Mouse (Mus musculus) midbrain, postnatal 0 days (tissue): ENCODE results near the gene Mthfd1l. TPM values are rescaled to one million over a fixed set of nuclear protein-coding genes. Genes with fewer than 3 reads are reported as not detected.

Source experiments
- ATAC-seq: fragments of 200-750 bp; cut with Nextera tagmentation; 2 replicates; pipeline ENCODE4 v1.8.0; 2017; ENCODE audit warnings: moderate number of reproducible peaks, mild to moderate bottlenecking, moderate TSS enrichment, moderate library complexity; ENCODE audit not compliant: low FRiP score
- DNase-seq: peaks from one replicate; pipeline ENCODE4 v3.0.0-alpha.2; 2015; ENCODE audit warnings: low spot score
- H3K27ac ChIP-seq: fragments of 300-500 bp; sonication (generic); 2 replicates; pipeline ENCODE4 v1.5.1; 2014; ENCODE audit warnings: low read depth, mild to moderate bottlenecking, low read length, mixed read lengths
- H3K27me3 ChIP-seq: fragments of 300-500 bp; sonication (generic); 2 replicates; pipeline ENCODE4 v1.6.1; 2014; ENCODE audit warnings: low read length, control low read depth, mixed read lengths; ENCODE audit not compliant: insufficient read depth
- H3K36me3 ChIP-seq: fragments of 300-500 bp; sonication (generic); 2 replicates; pipeline ENCODE4 v1.6.1; 2014; ENCODE audit warnings: low read length, control low read depth, mixed read lengths; ENCODE audit not compliant: insufficient read depth
- H3K4me1 ChIP-seq: fragments of 300-500 bp; sonication (generic); 2 replicates; pipeline ENCODE4 v1.6.1; 2014; ENCODE audit warnings: mild to moderate bottlenecking, control low read depth, antibody characterized with exemption, low read length, mixed read lengths; ENCODE audit not compliant: insufficient read depth
- H3K4me2 ChIP-seq: fragments of 300-500 bp; sonication (generic); 2 replicates; pipeline ENCODE4 v1.6.1; 2014; ENCODE audit warnings: low read depth, mild to moderate bottlenecking, low read length, mixed read lengths; ENCODE audit not compliant: poor library complexity, severe bottlenecking
- H3K4me3 ChIP-seq: fragments of 300-500 bp; sonication (generic); 2 replicates; pipeline ENCODE4 v1.5.1; 2014; ENCODE audit warnings: low read depth, mild to moderate bottlenecking, low read length, moderate library complexity
- H3K9ac ChIP-seq: fragments of 300-500 bp; sonication (generic); replicated peaks from 2 replicates; pipeline ENCODE4 v1.6.1; 2014; ENCODE audit warnings: mild to moderate bottlenecking, low read length, moderate library complexity, mixed read lengths; ENCODE audit not compliant: poor library complexity, severe bottlenecking
- H3K9me3 ChIP-seq: fragments of 300-500 bp; sonication (generic); 2 replicates; pipeline ENCODE4 v1.6.1; 2016; ENCODE audit warnings: low read length, control low read depth
- CTCF ChIP-seq: IDR thresholded peaks from 2 replicates; pipeline ENCODE4 v1.5.1; 2016; ENCODE audit warnings: antibody characterized with exemption, mild to moderate bottlenecking
- WGBS: fragments of 180-500 bp; shearing (Covaris S2); extraction: QIAGEN DNeasy Blood & Tissue Kit; methylation state at CpG from one replicate; pipeline ENCODE4 v1.1.7; 2014; 5-methylcytosine and 5-hydroxymethylcytosine counted together
- polyA plus RNA-seq: library from polyadenylated mRNA; unstranded; fragments of >200 nt; fragmentation: Nextera tagmentation; extraction: Ambion mirVana; gene quantifications from 2 replicates; pipeline ENCODE4 v1.2.1, GENCODE M21; 2015
- total RNA-seq: library from RNA; depleted of rRNA; stranded (reverse); fragments of >200 nt; gene quantifications from 2 replicates; pipeline ENCODE4 v1.2.3, GENCODE M21; 2014

The Mthfd1l gene
- total and polyA plus RNA-seq, 2 experiments from 2014 or later = 7.9 to 9.2 TPM

DNA sequence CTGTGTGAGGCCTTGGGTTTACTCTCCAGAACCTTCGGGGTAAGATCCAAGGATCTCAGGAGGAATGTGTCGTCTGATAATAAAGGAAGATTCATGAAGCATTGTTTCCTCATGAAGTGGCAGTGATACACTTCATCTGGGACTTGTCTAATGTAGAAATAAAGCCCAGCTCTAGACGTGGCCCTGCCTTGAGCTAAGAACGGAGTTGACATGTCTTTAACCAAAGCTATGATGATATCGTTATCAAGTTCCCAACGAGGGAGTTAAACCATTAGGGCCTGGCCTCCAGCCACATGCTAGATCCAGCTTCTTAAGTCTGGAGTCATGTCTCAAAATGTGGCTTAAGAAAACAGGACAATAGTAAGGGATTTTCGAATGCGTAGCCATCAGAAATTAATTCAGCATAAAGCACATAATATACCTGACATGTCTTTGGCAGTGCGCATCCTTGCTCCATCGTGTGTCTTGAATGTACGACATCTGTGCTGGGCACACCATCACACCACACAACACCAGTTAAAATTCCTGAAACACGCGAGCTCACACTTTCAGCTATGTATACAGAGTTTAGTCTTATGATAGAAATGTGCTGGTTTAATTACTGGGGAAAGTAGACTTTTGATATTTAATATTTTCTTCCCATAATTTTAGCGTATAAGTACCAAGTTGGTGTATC lies 49.8 kb downstream of the Mthfd1l start:
- Histone ChIP-seq H3K9ac (no peak overlapping the region), H3K9me3 (no peaks in the 10 kb centered on the region), H3K36me3 (0 out of 2 replicates have a peak, but pooled peaks cover 2% of the 10 kb centered on the region), H3K4me2 (no peak overlapping the region), H3K4me1 (no peaks in the 10 kb centered on the region), H3K27me3 (no peaks in the 10 kb centered on the region), H3K27ac (no peak overlapping the region), H3K4me3 (no peak overlapping the region)
- no peak for ATAC-seq
- TF ChIP-seq CTCF = no peak
- 86% methylated on average over 14 of the region's 14 CpGs for WGBS
- no peak for DNase-seq

DNA sequence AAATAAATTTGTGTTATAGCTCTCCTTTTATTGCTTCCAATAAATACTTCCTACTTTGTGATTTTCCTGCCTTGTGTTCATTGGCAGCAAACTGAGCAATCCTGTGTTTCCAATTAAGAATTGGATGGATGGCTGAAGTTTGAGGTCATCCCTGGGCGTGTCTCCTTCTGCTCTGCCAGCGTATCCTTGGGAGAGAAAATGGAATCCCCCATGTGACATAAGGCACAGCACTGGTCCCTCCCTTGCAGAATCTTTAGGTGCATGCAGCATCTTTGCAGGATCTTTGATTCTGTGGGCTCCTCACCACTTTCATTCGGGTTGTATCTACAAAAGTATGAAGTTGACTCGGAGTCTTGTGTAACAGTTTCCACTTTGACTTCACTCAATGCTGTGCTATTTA lies 53.7 kb downstream of the Mthfd1l start:
- Histone ChIP-seq H3K36me3 (no peaks in the 10 kb centered on the region), H3K9ac (no peak overlapping the region), H3K27me3 (no peaks in the 10 kb centered on the region), H3K4me2 (no peak overlapping the region), H3K27ac (no peak overlapping the region), H3K4me1 (no peaks in the 10 kb centered on the region), H3K9me3 (no peaks in the 10 kb centered on the region), H3K4me3 (no peak overlapping the region)
- ATAC-seq (no peak), DNase-seq (no peak)
- no peak for TF ChIP-seq CTCF
- WGBS = 97% methylated on average over 4 of the region's 4 CpGs

DNA sequence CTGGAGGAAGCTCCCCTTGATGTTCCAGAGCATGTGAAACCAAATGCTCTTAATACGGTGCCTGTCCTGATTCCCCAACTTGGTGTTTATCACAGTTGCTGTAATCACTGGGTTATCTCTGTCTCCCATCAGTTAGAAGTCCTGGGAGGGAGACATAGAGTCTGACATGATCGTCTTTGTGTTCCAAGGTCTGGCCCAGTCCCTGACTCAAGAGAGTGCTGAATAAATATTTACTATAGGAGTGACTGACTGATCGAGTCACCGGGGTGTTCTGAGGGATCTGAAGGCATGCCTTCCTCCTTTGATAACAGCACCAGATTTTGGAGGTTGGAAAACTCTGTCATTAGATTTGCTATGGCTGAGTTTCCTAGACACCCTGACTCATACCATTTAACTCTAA lies 54.5 kb downstream of the Mthfd1l start:
- no peak for ATAC-seq
- no peak for TF ChIP-seq CTCF
- Histone ChIP-seq H3K4me2 (no peak overlapping the region), H3K9me3 (no peaks in the 10 kb centered on the region), H3K4me1 (no peaks in the 10 kb centered on the region), H3K27ac (no peak overlapping the region), H3K36me3 (no peaks in the 10 kb centered on the region), H3K9ac (no peak overlapping the region), H3K27me3 (no peaks in the 10 kb centered on the region), H3K4me3 (no peak overlapping the region)
- 81% methylated on average over 4 of the region's 4 CpGs for WGBS
- no peak for DNase-seq

DNA sequence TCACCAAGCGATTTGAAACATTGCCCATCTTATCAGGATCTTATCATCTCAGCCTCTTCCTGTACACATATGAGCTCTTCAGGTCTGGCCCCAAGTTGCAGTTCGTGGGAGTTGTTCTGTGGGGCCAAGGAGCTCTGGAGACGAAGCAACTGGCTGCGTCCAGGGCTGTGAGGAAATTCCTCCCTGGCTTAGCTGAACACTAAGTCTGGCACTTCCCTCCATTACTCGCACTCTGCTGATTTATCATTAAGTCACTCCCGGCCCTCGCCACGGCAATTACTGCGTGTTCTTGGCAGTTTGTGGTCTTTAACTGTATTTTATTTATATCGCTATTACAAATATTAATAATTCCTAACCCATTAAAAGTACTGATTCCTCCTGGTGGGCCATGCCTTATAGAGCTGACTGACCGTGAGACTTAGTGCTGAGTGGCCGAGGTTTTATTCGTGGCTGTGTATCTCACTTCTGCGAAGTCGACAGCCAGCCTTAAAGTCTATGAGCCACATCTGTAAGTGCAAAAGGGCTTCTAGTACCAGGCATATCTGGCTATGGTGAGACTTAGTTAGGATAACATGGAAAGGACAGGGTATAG lies 56.0 kb downstream of the Mthfd1l start:
- H3K4me2 ChIP-seq = no peak overlapping the region
- H3K4me1 ChIP-seq = no peaks in the 10 kb centered on the region
- H3K36me3 ChIP-seq = no peaks in the 10 kb centered on the region
- ATAC-seq (no peak), DNase-seq (no peak)
- TF ChIP-seq CTCF = no peak
- no peaks in the 10 kb centered on the region for H3K9me3 ChIP-seq
- no peak overlapping the region for H3K27ac ChIP-seq
- H3K4me3 ChIP-seq = no peak overlapping the region
- H3K9ac ChIP-seq = no peak overlapping the region
- WGBS = 90% methylated on average over 15 of the region's 15 CpGs
- H3K27me3 ChIP-seq = no peaks in the 10 kb centered on the region

DNA sequence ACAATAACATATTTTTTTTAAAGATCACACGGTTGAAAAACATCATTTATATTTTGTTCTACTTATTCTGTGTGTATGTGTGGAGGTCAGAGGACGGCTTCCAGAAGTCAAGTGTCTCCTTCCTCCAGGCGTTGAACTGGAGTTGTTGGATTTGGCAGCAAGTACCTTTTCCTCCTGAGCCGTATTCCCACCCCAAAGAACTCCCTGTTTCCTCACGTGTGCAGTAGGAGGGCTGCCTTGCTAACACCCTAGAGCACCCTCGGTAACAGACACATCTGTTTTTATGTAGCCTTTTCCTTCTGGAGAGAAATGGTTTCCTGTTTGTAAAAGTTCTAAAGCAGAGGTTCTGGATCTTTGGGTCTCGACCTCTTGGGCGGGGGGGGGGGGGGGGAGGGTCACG lies 60.8 kb downstream of the Mthfd1l start:
- H3K4me1 ChIP-seq = no peaks in the 10 kb centered on the region
- no peaks in the 10 kb centered on the region for H3K36me3 ChIP-seq
- H3K9me3 ChIP-seq = no peaks in the 10 kb centered on the region
- 86% methylated on average over 9 of the region's 9 CpGs for WGBS
- no peak for TF ChIP-seq CTCF
- ATAC-seq (no peak), DNase-seq (no peak)
- no peak overlapping the region for H3K4me2 ChIP-seq
- no peaks in the 10 kb centered on the region for H3K27me3 ChIP-seq
- no peak overlapping the region for H3K27ac ChIP-seq
- no peak overlapping the region for H3K9ac ChIP-seq
- H3K4me3 ChIP-seq = no peak overlapping the region

DNA sequence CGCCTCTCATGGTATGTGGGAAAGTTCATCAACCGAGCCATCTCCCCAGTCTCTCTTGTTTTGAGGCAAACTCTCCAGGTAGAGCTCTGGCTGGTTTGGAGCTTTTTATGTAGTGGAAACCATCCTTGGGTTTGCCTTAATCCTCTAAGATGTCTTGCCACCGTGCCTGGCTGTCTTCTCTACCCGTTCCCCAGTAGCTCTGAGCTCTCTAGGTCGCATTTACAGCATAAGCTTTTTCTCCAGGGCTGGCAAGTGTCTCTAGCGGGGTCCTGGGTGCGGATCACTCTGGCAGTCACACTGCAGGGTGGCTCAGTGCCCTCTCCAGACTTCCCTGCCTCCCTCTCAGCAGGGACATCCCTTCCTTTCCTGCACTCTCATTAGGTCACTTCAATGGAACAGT lies 63.6 kb downstream of the Mthfd1l start:
- 94% methylated on average over 7 of the region's 7 CpGs for WGBS
- Histone ChIP-seq H3K4me2 (no peak overlapping the region), H3K9me3 (no peaks in the 10 kb centered on the region), H3K4me3 (no peak overlapping the region), H3K36me3 (no peaks in the 10 kb centered on the region), H3K9ac (no peak overlapping the region), H3K27ac (no peak overlapping the region), H3K27me3 (no peaks in the 10 kb centered on the region), H3K4me1 (no peaks in the 10 kb centered on the region)
- ATAC-seq (no peak), DNase-seq (no peak)
- no peak for TF ChIP-seq CTCF
